Mouse (Mus musculus) subcutaneous adipose tissue, adult 2 months (tissue): ENCODE measurements around the gene Psg20. TPM values are rescaled to one million over a fixed set of nuclear protein-coding genes. Genes with fewer than 3 reads are reported as not detected.

Experiments used
- polyA plus RNA-seq: library from polyadenylated mRNA; depleted of rRNA; stranded (reverse); fragments of >200 nt; gene quantifications from 2 replicates; pipeline ENCODE4 v1.2.3, GENCODE M21; 2012; ENCODE audit warnings: low replicate concordance; rRNA removed

Gene Psg20
- polyA plus RNA-seq, result not detected in 2 replicates

DNA sequence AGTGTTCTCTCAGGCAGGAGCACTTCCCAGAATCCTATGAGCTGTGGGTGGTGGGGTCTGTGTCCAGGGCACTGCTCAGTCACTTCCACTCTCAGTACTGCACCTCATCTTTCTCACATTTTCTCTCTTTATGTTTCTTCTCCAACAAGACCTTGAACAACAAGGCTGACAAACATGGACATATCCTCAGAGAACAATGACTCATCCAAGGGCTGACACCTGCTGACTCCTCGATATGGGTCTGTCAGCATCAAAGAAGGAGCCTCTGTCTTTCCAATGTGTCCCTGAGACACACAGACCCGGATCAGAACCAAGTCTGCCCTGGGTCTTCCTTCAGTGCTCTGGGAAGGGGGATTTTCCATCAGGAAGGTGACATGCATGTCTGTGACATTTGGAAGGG, at the start of gene Psg20:
Gene Psg20, minus strand, starts transcription at position 101 of the 400 bp plus-strand sequence.

GRCm38 (mm10) chr7:18717790-18718189, 31.8 kb upstream of the Psg20 start, which contains the start of gene Psg22:
Gene Psg22, plus strand, starts transcription at chr7:18718090.

GRCm38 (mm10) chr7:18656625-18657024, 29.4 kb downstream of the Psg20 start, which contains the start of gene Psg21:
Gene Psg21, minus strand, starts transcription at chr7:18656725.

Other genes with a start within 250 kb of the Psg20 start
- gene Psg26, start 202.0 kb downstream of the Psg20 start, polyA plus RNA-seq, result not detected in 2 replicates
- not detected in 2 replicates for gene Psg25, start 153.9 kb downstream of the Psg20 start, polyA plus RNA-seq
- gene Psg27, start 118.9 kb downstream of the Psg20 start, polyA plus RNA-seq, result not detected in 2 replicates
- gene Psg23, start 69.7 kb downstream of the Psg20 start, polyA plus RNA-seq, result not detected in 2 replicates
- not detected in 2 replicates for gene Psg21, start 29.5 kb downstream of the Psg20 start, polyA plus RNA-seq
- gene Psg22, start 31.9 kb upstream of the Psg20 start, polyA plus RNA-seq, result not detected in 2 replicates
- not detected in 2 replicates for gene Psg19, start 112.3 kb upstream of the Psg20 start, polyA plus RNA-seq
- gene Psg17, start 135.4 kb upstream of the Psg20 start, polyA plus RNA-seq, result 0.58 TPM in 1 of 2 replicates, not detected in the other
- 11.8 and 24.6 TPM in 2 replicates for gene Mill2, start 153.8 kb upstream of the Psg20 start, polyA plus RNA-seq
- 6.4 and 56.4 TPM in 2 replicates for gene Pglyrp1, start 185.1 kb upstream of the Psg20 start, polyA plus RNA-seq
- 20.3 and 25.2 TPM in 2 replicates for gene Ccdc61, start 224.2 kb upstream of the Psg20 start, polyA plus RNA-seq
- 1.6 and 2.5 TPM in 2 replicates for gene Nova2, start 239.7 kb upstream of the Psg20 start, polyA plus RNA-seq